9 mouse cellular contexts compared by ENCODE assay signal in genomic region chr1:129244292-129244691, GRCm38 (mm10). TPM values are rescaled to one million over a fixed set of nuclear protein-coding genes. Genes with fewer than 3 reads are reported as not detected.
A peak's percentile ranks its signal among the peaks of the same experiment; 100 is the strongest.
DNase-seq lines count a peak whose midpoint lies in the region; ATAC-seq and TF ChIP-seq lines count a peak whose summit lies in the region.
"Had no signal": no experiment of that assay in that cellular context is flagged by ENCODE, and none has a peak within 500 bp of the region (broad histone marks: within the 10 kb centered on the region; RNA-seq: fewer than 3 reads in every experiment).

No protein-coding gene starts in this region.

- no peak overlapping the region for H3K4me2 ChIP-seq in limb, embryonic 11.5 days (ENCODE audit: low read depth, severe bottlenecking)
- no peak overlapping the region for H3K4me2 ChIP-seq in hindbrain, embryonic 16.5 days (ENCODE audit: low read length)
- H3K4me2 ChIP-seq: limb, embryonic 13.5 days had no signal

- ATAC-seq in limb, embryonic 11.5 days (ENCODE audit: insufficient number of reproducible peaks, low FRiP score, low TSS enrichment, low read depth), result peak; percentile 60; the same call in 1 of the 2 replicates
- ATAC-seq in hindbrain, embryonic 16.5 days, result no peak

- WGBS in limb, embryonic 11.5 days, result 59% methylated on average over 3 of the region's 3 CpGs
- WGBS in hindbrain, embryonic 16.5 days, result 52% methylated on average over 3 of the region's 3 CpGs

- no peak overlapping the region for H3K4me3 ChIP-seq in gastrocnemius, adult 2 months
- H3K4me3 ChIP-seq in limb, embryonic 11.5 days (ENCODE audit: low read depth, low read length), result no peak overlapping the region
- no peak overlapping the region for H3K4me3 ChIP-seq in hindbrain, embryonic 16.5 days (ENCODE audit: low read length)
- H3K4me3 ChIP-seq: limb, embryonic 13.5 days had no signal

- H3K36me3 ChIP-seq in limb, embryonic 11.5 days (ENCODE audit: control insufficient read depth, insufficient read depth, low read length), result no peaks in the 10 kb centered on the region
- no peaks in the 10 kb centered on the region for H3K36me3 ChIP-seq in hindbrain, embryonic 16.5 days (ENCODE audit: control insufficient read depth, insufficient read depth, low read length)
- H3K36me3 ChIP-seq: limb, embryonic 13.5 days had no signal

- intact Hi-C loops in gastrocnemius, adult 2 months (cut with DNase I), result loop anchor here (2.0 kb wide), 1 partner anchor 189 kb away; no protein-coding TSS in a partner anchor
- intact Hi-C loops in gastrocnemius, postnatal 14 days (cut with DNase I; ENCODE audit: low total_unique reads), result loop anchor here (5.0 kb wide), 1 partner anchor 367 kb away; no protein-coding TSS in a partner anchor

- H3K27ac ChIP-seq in gastrocnemius, adult 2 months, result no peak overlapping the region
- H3K27ac ChIP-seq in limb, embryonic 11.5 days (replicated peaks; ENCODE audit: low read depth, low read length), result no peak overlapping the region
- H3K27ac ChIP-seq in hindbrain, embryonic 16.5 days (ENCODE audit: low read depth, low read length), result no peak overlapping the region
- H3K27ac ChIP-seq: limb, embryonic 13.5 days had no signal

- no peaks in the 10 kb centered on the region for H3K4me1 ChIP-seq in limb, embryonic 11.5 days (ENCODE audit: control insufficient read depth, insufficient read depth, low read length)
- no peaks in the 10 kb centered on the region for H3K4me1 ChIP-seq in hindbrain, embryonic 16.5 days (ENCODE audit: control insufficient read depth, insufficient read depth, low read depth, low read length)
- H3K4me1 ChIP-seq: limb, embryonic 13.5 days had no signal

- no peak overlapping the region for H3K9ac ChIP-seq in limb, embryonic 11.5 days (ENCODE audit: low read length)
- no peak overlapping the region for H3K9ac ChIP-seq in hindbrain, embryonic 16.5 days (ENCODE audit: low read depth, low read length)
- H3K9ac ChIP-seq: limb, embryonic 13.5 days had no signal

- peak; percentile 62 for TF ChIP-seq CTCF in gastrocnemius, adult 2 months (IDR thresholded peaks at IDR 0.05)

- no peaks in the 10 kb centered on the region for H3K9me3 ChIP-seq in limb, embryonic 11.5 days (ENCODE audit: control insufficient read depth, low read length)
- no peaks in the 10 kb centered on the region for H3K9me3 ChIP-seq in hindbrain, embryonic 16.5 days (ENCODE audit: control insufficient read depth, low read length)
- H3K9me3 ChIP-seq: limb, embryonic 13.5 days had no signal

- no peaks in the 10 kb centered on the region for H3K27me3 ChIP-seq in limb, embryonic 11.5 days (ENCODE audit: control insufficient read depth, insufficient read depth, low read length)
- no peaks in the 10 kb centered on the region for H3K27me3 ChIP-seq in hindbrain, embryonic 16.5 days (replicated peaks; ENCODE audit: control insufficient read depth, insufficient read depth, low read length)
- H3K27me3 ChIP-seq: limb, embryonic 13.5 days had no signal

- no peak for DNase-seq in gastrocnemius, adult 2 months
- no peak for DNase-seq in gastrocnemius, postnatal 14 days
- DNase-seq in urinary bladder, postnatal 14 days (ENCODE audit: low spot score), result peak; percentile 25
- DNase-seq in urinary bladder, adult 18-20 months (ENCODE audit: low spot score in 2 of 2), result no peak
- DNase-seq in kidney, adult 11 months, result peak; percentile 3
- peak; percentile 30 for DNase-seq in limb, embryonic 11.5 days (ENCODE audit: low spot score)
- no peak for DNase-seq in ovary, postnatal 10 days (ENCODE audit: low spot score)

RNA-seq across cellular contexts. Expression of gene Thsd7b, which starts 28.8 kb away (rescaled TPM):
- total RNA-seq in gastrocnemius, adult 2 months (2021), result under 1 TPM; 0.26 to 0.53 TPM
- total RNA-seq in gastrocnemius, postnatal 14 days (2021), result 1 to 10 TPM; 1.2 to 1.3 TPM
- polyA plus RNA-seq in limb, embryonic 11.5 days (2014; fragmentation: Nextera tagmentation; extraction: Ambion mirVana), result 0.40 and 0.60 TPM in 2 replicates
- 13.2 and 14.7 TPM in 2 replicates for polyA plus RNA-seq in hindbrain, embryonic 16.5 days (2015; fragmentation: Nextera tagmentation; extraction: Ambion mirVana)

Comparison
In these comparisons a context has a peak if more than half of its experiments do, and no peak if none do; other contexts are left out.
1. DNase-seq: peak in urinary bladder, postnatal 14 days (single experiment), kidney, adult 11 months (single experiment) and limb, embryonic 11.5 days (single experiment); none in gastrocnemius, adult 2 months (single experiment), gastrocnemius, postnatal 14 days (single experiment), urinary bladder, adult 18-20 months (0 of 2) and ovary, postnatal 10 days (single experiment).